Mouse (Mus musculus) CH12.LX (cell line): ENCODE results near the gene Kcnk7.

Source experiments
- CTCF ChIP-seq, 2 experiments: IDR thresholded peaks in 1 of 2; conservative IDR thresholded peaks in 1 of 2; 2 replicates each; pipeline ENCODE4 v1.5.1; 2011 to 2012; ENCODE audit warnings: low read depth in 2 of 2, low read length in 2 of 2, improper control_type of control experiment in 1 of 2, inconsistent platforms in 1 of 2, mild to moderate bottlenecking in 1 of 2, moderate library complexity in 1 of 2
- EP300 ChIP-seq: IDR thresholded peaks from 2 replicates; pipeline ENCODE4 v1.6.1; 2011; ENCODE audit warnings: low read length, improper control_type of control experiment
- GABPA ChIP-seq: IDR thresholded peaks from 2 replicates; pipeline ENCODE4 v1.6.1; 2012; ENCODE audit warnings: low read depth, low read length, improper control_type of control experiment, inconsistent platforms; ENCODE audit not compliant: insufficient replicate concordance
- JUN ChIP-seq: IDR thresholded peaks from 2 replicates; pipeline ENCODE4 v1.6.1; 2011; ENCODE audit warnings: low read depth, mild to moderate bottlenecking, low read length, improper control_type of control experiment, moderate library complexity; ENCODE audit not compliant: insufficient read depth
- KAT2A ChIP-seq: IDR thresholded peaks from 2 replicates; pipeline ENCODE4 v1.6.1; 2012; ENCODE audit warnings: low read length, improper control_type of control experiment, inconsistent platforms; ENCODE audit not compliant: insufficient replicate concordance
- NRF1 ChIP-seq: IDR thresholded peaks from 2 replicates; pipeline ENCODE4 v1.6.1; 2014; ENCODE audit warnings: low read depth, mild to moderate bottlenecking, inconsistent platforms, low read length, improper control_type of control experiment, moderate library complexity
- POLR2A ChIP-seq: IDR thresholded peaks from 2 replicates; pipeline ENCODE4 v1.6.1; 2011; ENCODE audit warnings: low read depth, mild to moderate bottlenecking, improper control_type of control experiment, low read length
- SIN3A ChIP-seq: IDR thresholded peaks from 2 replicates; pipeline ENCODE4 v1.6.1; 2012; ENCODE audit warnings: low read length, improper control_type of control experiment, inconsistent platforms
- SMC3 ChIP-seq: IDR thresholded peaks from 2 replicates; pipeline ENCODE4 v1.6.1; 2011; ENCODE audit warnings: low read depth, low read length, improper control_type of control experiment
- TBP ChIP-seq: conservative IDR thresholded peaks from 2 replicates; pipeline ENCODE4 v1.6.1; 2011; ENCODE audit warnings: low read depth, low read length, improper control_type of control experiment
- ZC3H11A ChIP-seq: IDR thresholded peaks from 2 replicates; pipeline ENCODE4 v1.6.1; 2012; ENCODE audit warnings: low read depth, mild to moderate bottlenecking, inconsistent platforms, low read length, improper control_type of control experiment
- ZNF384 ChIP-seq: IDR thresholded peaks from 2 replicates; pipeline ENCODE4 v1.6.1; 2012; ENCODE audit warnings: low read depth, low read length, improper control_type of control experiment, inconsistent platforms

DNA sequence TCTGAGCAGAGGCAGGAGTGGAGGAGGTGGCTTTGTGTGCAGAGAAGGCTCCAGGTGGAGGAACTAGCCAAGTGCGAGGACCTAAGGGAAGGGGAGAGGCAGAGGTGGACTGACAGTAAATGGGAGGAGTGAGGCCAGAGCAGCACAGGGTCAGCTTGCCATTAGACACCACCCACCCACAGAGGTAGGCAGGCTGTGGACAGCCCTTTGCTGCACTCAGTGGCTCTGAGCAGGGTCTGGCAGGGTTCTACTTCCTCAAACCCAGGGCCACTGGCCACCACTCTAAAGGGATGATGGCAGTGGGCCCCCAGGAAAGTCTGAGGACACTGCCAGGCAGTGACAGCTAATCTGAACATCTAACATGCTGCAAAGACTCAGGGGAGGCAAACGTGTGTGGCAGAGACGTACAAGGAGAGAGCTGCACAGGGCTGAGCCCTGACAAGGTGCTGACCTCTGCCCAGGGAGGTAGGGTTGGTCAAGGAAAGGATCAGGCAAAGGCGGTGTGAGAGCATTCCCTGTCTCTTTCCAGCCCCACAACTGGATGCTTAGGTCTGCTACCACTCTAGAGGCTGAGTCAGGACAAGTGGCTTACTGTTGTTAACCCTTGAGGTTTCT lies 19.9 kb downstream of the Kcnk7 start:
- no peak for TF ChIP-seq POLR2A
- no peak for TF ChIP-seq ZNF384
- TF ChIP-seq CTCF (conservative IDR thresholded peaks at IDR 0.05 in 1 of 2, IDR thresholded peaks at IDR 0.05 in 1 of 2; ENCODE audit: low read depth in 2 of 2, low read length in 2 of 2) = no peak
- TF ChIP-seq SIN3A = no peak
- TF ChIP-seq KAT2A = no peak
- no peak for TF ChIP-seq TBP
- no peak for TF ChIP-seq NRF1
- 0 out of 2 replicates have a peak, but pooled peaks have one; percentile 10 for TF ChIP-seq EP300
- TF ChIP-seq ZC3H11A = no peak
- no peak for TF ChIP-seq SMC3
- TF ChIP-seq JUN = no peak
- TF ChIP-seq GABPA = no peak
